Mouse (Mus musculus) thymus, adult 2 months (tissue): Measurements from ENCODE around the gene Clybl. TPM values are rescaled to one million over a fixed set of nuclear protein-coding genes. Genes with fewer than 3 reads are reported as not detected.

Experiments used
- DNase-seq: peaks from one replicate; pipeline ENCODE4 v3.0.0; 2021
- H3K27ac ChIP-seq: fragments of 200-500 bp; 2 replicates; pipeline ENCODE4 v1.5.1; 2012; ENCODE audit warnings: low read length, control low read depth; ENCODE audit not compliant: control insufficient read depth, insufficient read depth
- H3K27me3 ChIP-seq: fragments of 200-500 bp; 2 replicates; pipeline ENCODE4 v1.6.1; 2012; ENCODE audit warnings: mild to moderate bottlenecking, low read length, moderate library complexity, mixed read lengths; ENCODE audit not compliant: control insufficient read depth, insufficient read depth
- H3K36me3 ChIP-seq: fragments of 200-500 bp; 2 replicates; pipeline ENCODE4 v1.6.1; 2012; ENCODE audit warnings: mild to moderate bottlenecking, low read length, moderate library complexity; ENCODE audit not compliant: control insufficient read depth, insufficient read depth
- H3K4me1 ChIP-seq: fragments of 200-500 bp; replicated peaks from 2 replicates; pipeline ENCODE4 v1.6.1; 2012; ENCODE audit warnings: low read length; ENCODE audit not compliant: control insufficient read depth, insufficient read depth
- H3K4me3 ChIP-seq: fragments of 200-500 bp; 2 replicates; pipeline ENCODE4 v1.5.1; 2012; ENCODE audit warnings: mild to moderate bottlenecking, low read length, control low read depth, moderate library complexity; ENCODE audit not compliant: control insufficient read depth, insufficient read depth
- CTCF ChIP-seq: fragments of 200-500 bp; IDR thresholded peaks from 2 replicates; pipeline ENCODE4 v1.5.1; 2012; ENCODE audit warnings: mild to moderate bottlenecking, control low read depth, low read length, moderate library complexity, borderline replicate concordance; ENCODE audit not compliant: control insufficient read depth, poor library complexity, insufficient read depth; ENCODE audit errors: extremely low read depth
- POLR2A ChIP-seq: fragments of 200-500 bp; IDR thresholded peaks from 2 replicates; pipeline ENCODE4 v1.6.1; 2012; ENCODE audit warnings: mild to moderate bottlenecking, low read length, control low read depth, moderate library complexity; ENCODE audit not compliant: control insufficient read depth, poor library complexity, insufficient read depth; ENCODE audit errors: extremely low read depth
- WGBS: fragments of 180-500 bp; shearing (Covaris S2); methylation state at CpG from one replicate; pipeline ENCODE4 v1.1.7; 2018; 5-methylcytosine and 5-hydroxymethylcytosine counted together
- polyA plus RNA-seq: library from polyadenylated mRNA; depleted of rRNA; stranded (reverse); fragments of >200 nt; gene quantifications from 2 replicates; pipeline ENCODE4 v1.2.3, GENCODE M21; 2012

Clybl gene
- polyA plus RNA-seq, 1 experiment: 5.5 TPM

GRCm38 (mm10) chr14:122271104-122271746 is 89.7 kb downstream of the Clybl start:
- DNase-seq: no peak
- WGBS: 89% methylated on average over 14 of the region's 14 CpGs
- no peaks in the 10 kb centered on the region for H3K36me3 ChIP-seq

GRCm38 (mm10) chr14:122277142-122277541 is 95.6 kb downstream of the Clybl start:
- no peaks in the 10 kb centered on the region for H3K4me1 ChIP-seq
- 94% methylated on average over 8 of the region's 8 CpGs for WGBS

More at GRCm38 (mm10) chr14:122271104-122271746, 89.7 kb downstream of the Clybl start:
- Histone ChIP-seq H3K27me3 (no peaks in the 10 kb centered on the region), H3K4me1 (no peaks in the 10 kb centered on the region), H3K4me3 (no peak overlapping the region), H3K27ac (no peak overlapping the region)
- TF ChIP-seq CTCF (no peak), POLR2A (no peak)

GRCm38 (mm10) chr14:122279462-122280308 is 98.2 kb downstream of the Clybl start:
- H3K4me3 ChIP-seq: no peak overlapping the region
- no peaks in the 10 kb centered on the region for H3K36me3 ChIP-seq
- TF ChIP-seq CTCF (no peak), POLR2A (no peak)
- no peaks in the 10 kb centered on the region for H3K27me3 ChIP-seq
- no peak overlapping the region for H3K27ac ChIP-seq
- WGBS: 94% methylated on average over 16 of the region's 16 CpGs
- no peak for DNase-seq
- H3K4me1 ChIP-seq: no peaks in the 10 kb centered on the region

More at GRCm38 (mm10) chr14:122277142-122277541, 95.6 kb downstream of the Clybl start:
- Histone ChIP-seq H3K36me3 (no peaks in the 10 kb centered on the region), H3K4me3 (no peak overlapping the region), H3K27me3 (no peaks in the 10 kb centered on the region), H3K27ac (no peak overlapping the region)
- no peak for DNase-seq
- TF ChIP-seq CTCF (no peak), POLR2A (no peak)

- Histone ChIP-seq H3K27ac (no peak overlapping the region), H3K4me3 (no peak overlapping the region), H3K4me1 (no peaks in the 10 kb centered on the region), H3K36me3 (no peaks in the 10 kb centered on the region), H3K27me3 (no peaks in the 10 kb centered on the region)
- TF ChIP-seq CTCF: no peak
- no peak for TF ChIP-seq POLR2A
- 90% methylated on average over 21 of the region's 21 CpGs for WGBS
- no peak for DNase-seq
Observed at GRCm38 (mm10) chr14:122280309-122281071, 99.0 kb downstream of the Clybl start.

GRCm38 (mm10) chr14:122281072-122281634 is 99.6 kb downstream of the Clybl start:
- DNase-seq: no peak
- H3K27ac ChIP-seq: no peak overlapping the region
- 92% methylated on average over 9 of the region's 9 CpGs for WGBS

GRCm38 (mm10) chr14:122283959-122284358 is 102.5 kb downstream of the Clybl start:
- no peak overlapping the region for H3K4me3 ChIP-seq
- TF ChIP-seq CTCF: no peak
- H3K27ac ChIP-seq: no peak overlapping the region
- 92% methylated on average over 5 of the region's 5 CpGs for WGBS
- H3K27me3 ChIP-seq: no peaks in the 10 kb centered on the region
- H3K4me1 ChIP-seq: no peaks in the 10 kb centered on the region
- DNase-seq: no peak
- H3K36me3 ChIP-seq: no peaks in the 10 kb centered on the region

More at GRCm38 (mm10) chr14:122281072-122281634, 99.6 kb downstream of the Clybl start:
- no peaks in the 10 kb centered on the region for H3K4me1 ChIP-seq
- no peaks in the 10 kb centered on the region for H3K27me3 ChIP-seq
- H3K4me3 ChIP-seq: no peak overlapping the region
- no peaks in the 10 kb centered on the region for H3K36me3 ChIP-seq
- no peak for TF ChIP-seq POLR2A

- Histone ChIP-seq H3K4me3 (no peak overlapping the region), H3K27me3 (no peaks in the 10 kb centered on the region), H3K36me3 (no peaks in the 10 kb centered on the region), H3K27ac (no peak overlapping the region), H3K4me1 (no peaks in the 10 kb centered on the region)
- WGBS: 32% methylated on average over 4 of the region's 4 CpGs
- no peak for DNase-seq
- no peak for TF ChIP-seq POLR2A
- no peak for TF ChIP-seq CTCF
Observed at GRCm38 (mm10) chr14:122296399-122296798, 114.9 kb downstream of the Clybl start.
